Mouse (Mus musculus): ENCODE measurements around the gene Gm19684. TPM values are rescaled to one million over a fixed set of nuclear protein-coding genes. Genes with fewer than 3 reads are reported as not detected.
A peak's percentile ranks its signal among the peaks of the same experiment; 100 is the strongest.
"Not testable (repeated sequence)": the region's sequence is repeated elsewhere in the genome, so short reads cannot be mapped to it uniquely, and the experiment has no call there.

Gene Gm19684
- polyA plus RNA-seq, 1 experiment = 1.1 TPM

GRCm38 (mm10) chr17:36145111-36145860 lies 23.8 kb downstream of the Gm19684 start:
- TF ChIP-seq CTCF (IDR thresholded peaks at IDR 0.05; ENCODE audit: low read depth, low read length) (no peak), POLR2A (IDR thresholded peaks at IDR 0.05; ENCODE audit: borderline replicate concordance, low read depth, low read length) (no peak)
- no peak overlapping the region for H3K27ac ChIP-seq (ENCODE audit: insufficient read depth, low read depth, low read length)
- H3K4me1 ChIP-seq (ENCODE audit: control insufficient read depth, insufficient read depth, low read length) = 0 out of 2 replicates have a peak, but pooled peaks cover 2% of the 10 kb centered on the region
- peak overlapping the region; percentile 56 for H3K4me3 ChIP-seq (ENCODE audit: insufficient read depth, low read length)

DNA sequence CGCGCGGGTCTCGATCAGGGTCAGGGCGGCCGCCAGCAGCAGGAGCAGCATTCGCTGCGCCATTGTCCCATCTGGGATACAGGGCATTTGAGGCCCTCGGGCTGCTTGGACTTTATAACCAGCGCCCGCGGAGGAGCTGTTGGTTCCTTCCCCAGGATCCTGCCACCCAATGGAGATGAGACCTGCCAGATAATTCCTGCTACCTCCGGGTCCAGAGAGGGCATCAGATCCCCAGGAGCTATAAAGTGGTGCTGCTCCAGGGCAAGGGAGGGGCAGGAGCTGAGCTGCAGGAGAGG lies 24.3 kb downstream of the Gm19684 start:
- not testable (repeated sequence) for H3K4me1 ChIP-seq (ENCODE audit: control insufficient read depth, insufficient read depth, low read length); H3K27ac ChIP-seq (ENCODE audit: insufficient read depth, low read depth, low read length)
- H3K4me3 ChIP-seq (ENCODE audit: insufficient read depth, low read length) = peak overlapping the region; percentile 56

- H3K4me3 ChIP-seq (ENCODE audit: insufficient read depth, low read length); H3K27ac ChIP-seq (ENCODE audit: insufficient read depth, low read depth, low read length); H3K4me1 ChIP-seq (ENCODE audit: control insufficient read depth, insufficient read depth, low read length): not testable (repeated sequence)
Measured at GRCm38 (mm10) chr17:36146937-36147336, 25.5 kb downstream of the Gm19684 start.

DNA sequence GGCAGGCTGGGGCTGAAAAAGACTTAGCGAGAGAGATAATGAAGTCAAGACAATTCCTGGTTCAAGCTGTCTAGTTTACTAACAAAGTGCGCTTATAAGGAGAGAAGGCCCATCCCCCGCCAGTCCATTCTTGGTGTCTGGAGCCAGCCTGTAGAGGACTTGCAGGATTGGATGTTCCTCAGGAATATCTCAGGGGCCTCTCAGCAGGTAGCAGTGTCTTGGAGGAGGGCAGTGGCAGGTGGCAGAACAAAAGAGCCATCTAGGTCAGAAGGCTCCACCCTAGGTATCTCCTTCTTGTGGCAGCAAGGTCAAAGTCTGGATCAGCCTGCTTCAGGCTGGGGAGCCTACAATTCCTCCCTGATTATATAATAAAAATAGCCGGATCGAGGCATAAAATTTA lies 27.0 kb downstream of the Gm19684 start:
- H3K4me1 ChIP-seq (ENCODE audit: control insufficient read depth, insufficient read depth, low read length); H3K27ac ChIP-seq (ENCODE audit: insufficient read depth, low read depth, low read length); H3K4me3 ChIP-seq (ENCODE audit: insufficient read depth, low read length): not testable (repeated sequence)

GRCm38 (mm10) chr17:36151200-36151599 lies 29.7 kb downstream of the Gm19684 start:
- not testable (repeated sequence) for H3K4me3 ChIP-seq (ENCODE audit: insufficient read depth, low read length); H3K27ac ChIP-seq (ENCODE audit: insufficient read depth, low read depth, low read length); H3K4me1 ChIP-seq (ENCODE audit: control insufficient read depth, insufficient read depth, low read length)

- TF ChIP-seq POLR2A (IDR thresholded peaks at IDR 0.05; ENCODE audit: borderline replicate concordance, low read depth, low read length) (no peak), CTCF (IDR thresholded peaks at IDR 0.05; ENCODE audit: low read depth, low read length) (no peak)
- H3K4me3 ChIP-seq (ENCODE audit: insufficient read depth, low read length) = no peak overlapping the region
- H3K27ac ChIP-seq (ENCODE audit: insufficient read depth, low read depth, low read length) = no peak overlapping the region
- H3K4me1 ChIP-seq (ENCODE audit: control insufficient read depth, insufficient read depth, low read length) = no peaks in the 10 kb centered on the region
Measured at GRCm38 (mm10) chr17:36154271-36155149, 33.0 kb downstream of the Gm19684 start.

GRCm38 (mm10) chr17:36157782-36158181 lies 36.3 kb downstream of the Gm19684 start:
- H3K27ac ChIP-seq (ENCODE audit: insufficient read depth, low read depth, low read length) = not testable (repeated sequence)
- peak overlapping the region; percentile 13; the same call in 1 of the 2 replicates for H3K4me3 ChIP-seq (ENCODE audit: insufficient read depth, low read length)

DNA sequence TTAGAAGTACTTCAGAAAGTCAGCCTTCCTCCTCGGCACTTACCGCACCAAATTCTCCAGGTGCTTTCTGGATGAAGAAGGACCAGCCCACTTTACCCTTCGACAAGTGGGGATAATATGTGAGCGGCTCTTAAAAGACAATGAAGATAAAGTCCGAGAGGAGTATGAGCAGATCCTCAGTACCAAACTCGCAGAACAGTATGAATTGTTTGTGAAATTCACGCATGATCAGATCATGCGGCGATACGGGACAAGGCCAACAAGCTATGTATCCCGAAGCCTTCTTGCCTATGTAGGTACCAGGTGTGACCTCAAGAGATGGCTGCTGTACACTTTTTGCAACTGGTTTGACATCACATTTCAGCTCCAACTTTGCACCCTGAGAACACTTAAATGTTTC lies 36.8 kb downstream of the Gm19684 start:
- H3K4me1 ChIP-seq (ENCODE audit: control insufficient read depth, insufficient read depth, low read length); H3K4me3 ChIP-seq (ENCODE audit: insufficient read depth, low read length); H3K27ac ChIP-seq (ENCODE audit: insufficient read depth, low read depth, low read length): not testable (repeated sequence)

More at GRCm38 (mm10) chr17:36157782-36158181, 36.3 kb downstream of the Gm19684 start:
- H3K4me1 ChIP-seq (ENCODE audit: control insufficient read depth, insufficient read depth, low read length) = not testable (repeated sequence)

DNA sequence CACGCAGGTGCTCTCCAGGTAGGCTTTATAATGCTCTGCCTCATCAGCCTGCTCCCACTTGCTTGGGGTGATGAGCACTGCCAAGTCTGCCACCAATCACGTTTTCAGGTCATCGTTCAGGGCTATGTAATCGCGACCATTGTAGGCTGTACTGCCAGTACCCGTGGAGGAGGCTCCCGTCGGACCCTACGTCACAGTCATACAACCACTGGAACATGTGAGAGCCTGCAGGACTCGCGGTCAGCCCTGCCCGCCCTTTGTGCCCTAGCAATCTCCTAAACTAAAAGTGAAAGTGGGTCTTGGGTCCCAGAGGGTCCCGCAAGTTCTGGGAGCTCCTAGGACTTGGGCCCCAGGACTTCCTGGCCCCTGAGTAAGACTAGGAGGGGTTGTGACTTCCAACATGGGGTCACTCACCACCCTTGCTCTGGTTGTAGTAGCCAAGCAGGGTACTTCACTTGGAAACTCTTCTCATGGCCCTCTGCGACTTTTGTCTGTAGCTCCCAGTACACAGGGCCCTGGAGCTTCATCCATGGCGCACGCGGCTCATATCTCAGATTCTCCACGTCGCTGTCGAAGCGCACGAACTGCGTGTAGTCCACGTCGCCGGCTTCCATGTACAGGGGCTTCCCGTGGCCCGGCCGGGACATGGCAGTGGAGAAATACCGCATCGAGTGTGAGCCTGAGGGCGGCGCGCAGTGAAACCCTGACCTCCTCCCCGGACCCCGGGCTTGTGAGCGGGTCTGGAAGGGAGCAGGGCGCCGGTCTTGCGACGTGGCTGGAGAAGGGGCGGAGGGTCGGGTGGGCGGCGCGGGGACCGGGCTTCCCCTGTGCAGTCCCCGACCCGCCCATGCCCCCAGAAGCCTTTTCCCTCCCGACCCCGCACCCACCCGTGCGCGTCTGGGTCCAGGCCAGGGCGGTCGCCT lies 39.9 kb downstream of the Gm19684 start:
- no peak overlapping the region for H3K27ac ChIP-seq (ENCODE audit: insufficient read depth, low read depth, low read length)
- no peaks in the 10 kb centered on the region for H3K4me1 ChIP-seq (ENCODE audit: control insufficient read depth, insufficient read depth, low read length)
- H3K4me3 ChIP-seq (ENCODE audit: insufficient read depth, low read length) = no peak overlapping the region; the same call in 1 of the 2 replicates
- TF ChIP-seq CTCF (IDR thresholded peaks at IDR 0.05; ENCODE audit: low read depth, low read length) (no peak), POLR2A (IDR thresholded peaks at IDR 0.05; ENCODE audit: borderline replicate concordance, low read depth, low read length) (no peak)

GRCm38 (mm10) chr17:36166901-36167300 lies 45.4 kb downstream of the Gm19684 start:
- not testable (repeated sequence) for H3K4me3 ChIP-seq (ENCODE audit: insufficient read depth, low read length)

More at GRCm38 (mm10) chr17:36166901-36167300, 45.4 kb downstream of the Gm19684 start:
- H3K4me1 ChIP-seq (ENCODE audit: control insufficient read depth, insufficient read depth, low read length); H3K27ac ChIP-seq (ENCODE audit: insufficient read depth, low read depth, low read length): not testable (repeated sequence)
